In the genomic region with DNA sequence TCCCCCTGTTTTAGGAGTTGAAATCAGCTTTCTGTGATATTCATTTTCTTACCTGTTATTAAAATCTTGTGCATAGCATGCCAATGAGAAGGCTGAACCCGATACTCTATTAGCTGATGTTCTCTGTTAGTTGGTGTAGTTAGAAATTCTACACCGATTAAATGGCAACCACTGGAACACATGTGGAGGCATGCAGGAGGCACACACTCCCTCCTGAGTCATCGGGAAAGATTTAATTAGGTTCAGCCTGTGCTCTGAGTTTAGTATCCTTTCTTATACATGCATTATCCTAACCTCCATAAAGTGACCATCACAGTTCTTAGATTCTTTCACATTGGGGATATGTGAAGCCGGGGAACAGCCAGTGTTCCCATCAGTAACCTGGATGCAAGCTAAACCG, we compare ENCODE assay signal across 19 mouse cellular contexts. TPM values are rescaled to one million over a fixed set of nuclear protein-coding genes. Genes with fewer than 3 reads are reported as not detected.
"Had no signal": no experiment of that assay in that cellular context is flagged by ENCODE, and none has a peak within 500 bp of the region (broad histone marks: within the 10 kb centered on the region; RNA-seq: fewer than 3 reads in every experiment).

No protein-coding gene starts in this region.

- H3K4me1 ChIP-seq: kidney, embryonic 15.5 days; liver, embryonic 13.5 days; neural tube, embryonic 12.5 days had no signal

- H3K9me3 ChIP-seq: kidney, embryonic 15.5 days; liver, embryonic 13.5 days; midbrain, embryonic 13.5 days; neural tube, embryonic 12.5 days; neural tube, embryonic 15.5 days had no signal

- H3K27me3 ChIP-seq: kidney, embryonic 15.5 days; liver, embryonic 13.5 days; midbrain, embryonic 13.5 days; neural tube, embryonic 12.5 days; neural tube, embryonic 15.5 days had no signal

- H3K4me3 ChIP-seq: kidney, embryonic 15.5 days; liver, embryonic 13.5 days; midbrain, embryonic 13.5 days; neural tube, embryonic 12.5 days; neural tube, embryonic 15.5 days had no signal

- H3K36me3 ChIP-seq: liver, embryonic 13.5 days had no signal

- H3K9ac ChIP-seq: kidney, embryonic 15.5 days; liver, embryonic 13.5 days; midbrain, embryonic 13.5 days; neural tube, embryonic 12.5 days; neural tube, embryonic 15.5 days had no signal

- DNase-seq: kidney, adult 8-10 months; kidney, postnatal 10 days; kidney, postnatal 36 days; liver, embryonic 13.5 days; lung, adult 2 months; right cerebral cortex, adult 18-20 months; right cerebral cortex, postnatal 14 days; right cerebral cortex, postnatal 4 days; thymus, adult 18-20 months; thymus, postnatal 36 days had no signal

- H3K4me2 ChIP-seq: kidney, embryonic 15.5 days; liver, embryonic 13.5 days; midbrain, embryonic 13.5 days; neural tube, embryonic 12.5 days; neural tube, embryonic 15.5 days had no signal

- H3K27ac ChIP-seq: kidney, embryonic 15.5 days; liver, embryonic 13.5 days; macrophage; midbrain, embryonic 13.5 days; neural tube, embryonic 12.5 days; neural tube, embryonic 15.5 days had no signal

- ATAC-seq: midbrain, embryonic 13.5 days; midbrain, embryonic 16.5 days had no signal

RNA-seq across cellular contexts. Expression of a gene that starts 10.0 kb away (rescaled TPM):
- total RNA-seq: liver, adult 2 months; megakaryocyte, adult 5-6 weeks had no signal
- polyA plus RNA-seq: liver, adult 2 months; liver, embryonic 16.5 days; macrophage had no signal

RNA-seq across cellular contexts. Expression of a gene that starts 59.0 kb away (rescaled TPM):
- total RNA-seq: liver, adult 2 months; megakaryocyte, adult 5-6 weeks had no signal
- polyA plus RNA-seq: liver, adult 2 months; macrophage had no signal
